Mouse (Mus musculus): ENCODE measurements around the gene Gse1. TPM values are rescaled to one million over a fixed set of nuclear protein-coding genes. Genes with fewer than 3 reads are reported as not detected.

Gse1 gene
- total RNA-seq, 1 experiment from 2014 or later: 16.6 TPM

DNA sequence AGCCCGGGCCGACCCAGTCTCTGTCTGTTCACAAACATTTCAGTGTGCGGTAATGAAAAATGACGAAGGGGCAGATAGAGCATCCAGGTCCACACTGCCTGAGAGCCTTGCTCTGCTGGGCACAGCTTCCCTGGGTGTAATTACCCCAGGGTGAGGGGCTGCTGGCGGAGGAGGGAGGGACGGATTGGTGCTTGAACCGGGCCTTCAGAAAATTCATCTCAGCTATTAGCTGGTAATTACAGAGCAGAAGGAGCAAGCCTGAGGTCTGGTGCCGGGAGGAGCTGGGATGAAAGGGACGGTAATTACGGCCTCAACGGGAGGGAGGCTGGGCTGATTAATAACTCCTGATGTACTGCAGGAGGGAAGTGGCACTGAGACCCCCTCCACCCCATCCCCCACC, 321.7 kb downstream of the Gse1 start:
- no peak for ATAC-seq (replicated peaks in 1 of 2; ENCODE audit: insufficient read depth in 1 of 2, low FRiP score in 2 of 2, low TSS enrichment in 1 of 2, low read depth in 1 of 2, poor library complexity in 2 of 2, severe bottlenecking in 2 of 2)

DNA sequence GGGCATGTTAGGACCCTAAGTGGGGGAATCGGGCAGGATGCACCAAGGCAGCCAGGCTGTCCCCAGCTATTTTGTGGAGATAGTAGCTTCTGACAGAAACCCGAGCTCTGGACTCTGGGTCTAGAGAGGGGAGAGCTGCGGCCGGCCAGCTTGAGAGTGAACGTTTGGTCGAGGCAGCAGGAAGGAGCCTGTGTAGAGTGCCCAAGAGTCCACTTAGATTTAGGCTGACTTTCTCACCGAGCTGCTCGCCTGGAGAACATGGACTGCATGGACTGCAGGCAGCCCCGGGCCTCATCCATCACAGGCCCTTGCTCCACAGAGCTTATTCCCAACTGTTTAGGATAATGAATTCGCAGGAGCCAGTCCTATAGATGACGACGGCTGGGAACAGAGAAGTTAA, 322.2 kb downstream of the Gse1 start:
- ATAC-seq (replicated peaks in 1 of 2; ENCODE audit: insufficient read depth in 1 of 2, low FRiP score in 2 of 2, low TSS enrichment in 1 of 2, low read depth in 1 of 2, poor library complexity in 2 of 2, severe bottlenecking in 2 of 2): no peak

DNA sequence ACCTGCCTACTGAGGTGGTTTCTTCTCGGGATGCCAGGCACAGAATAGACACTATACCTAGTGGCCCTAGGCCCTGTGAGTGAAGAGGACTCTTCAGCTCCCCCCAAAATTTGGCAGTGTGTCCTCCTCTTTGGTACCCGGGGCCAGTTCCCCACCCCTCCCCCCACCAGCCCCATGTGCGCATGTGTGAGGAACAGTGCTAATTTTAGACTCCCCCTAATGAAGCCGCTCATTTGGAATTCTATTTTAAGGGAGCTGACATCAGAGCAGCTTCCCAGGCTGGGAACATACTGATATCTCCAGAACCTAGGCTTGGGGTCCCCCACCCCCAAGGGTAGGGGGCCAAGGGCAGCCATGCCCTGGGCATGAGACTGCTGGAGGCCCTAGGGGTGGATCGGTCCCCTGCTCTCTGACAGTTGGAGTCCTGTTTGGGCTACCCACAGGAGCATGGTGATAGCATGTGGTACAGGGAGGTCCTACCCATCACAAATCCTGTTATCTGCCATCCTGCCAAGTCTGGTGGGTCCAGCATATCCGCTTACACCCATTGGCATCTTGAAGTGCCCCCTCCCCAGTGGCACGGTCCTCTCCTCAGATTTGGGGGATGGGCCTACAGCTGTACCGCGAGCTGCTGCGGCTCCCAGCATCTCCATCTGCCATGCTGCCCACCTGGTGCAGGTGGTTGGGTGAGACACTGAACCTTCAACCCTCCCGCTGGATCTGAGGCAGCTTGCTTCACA, 322.9 kb downstream of the Gse1 start:
- ATAC-seq (replicated peaks in 1 of 2; ENCODE audit: insufficient read depth in 1 of 2, low FRiP score in 2 of 2, low TSS enrichment in 1 of 2, low read depth in 1 of 2, poor library complexity in 2 of 2, severe bottlenecking in 2 of 2): no peak

DNA sequence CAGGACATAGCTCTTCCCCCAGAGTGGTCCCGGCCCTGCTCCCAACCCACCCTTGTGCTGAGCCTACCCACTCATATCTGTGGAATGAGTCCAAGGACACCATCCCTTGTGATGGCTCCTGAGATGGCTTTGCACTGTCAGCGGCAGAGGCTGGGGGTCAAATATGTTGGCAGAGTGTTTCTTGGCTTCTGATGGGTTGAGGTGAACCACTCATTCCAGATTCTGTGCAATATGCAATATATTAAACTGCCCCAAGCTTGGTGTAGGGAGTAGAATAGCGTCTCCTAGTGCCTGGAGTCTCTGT, 323.4 kb downstream of the Gse1 start:
- no peak for ATAC-seq (replicated peaks in 1 of 2; ENCODE audit: insufficient read depth in 1 of 2, low FRiP score in 2 of 2, low TSS enrichment in 1 of 2, low read depth in 1 of 2, poor library complexity in 2 of 2, severe bottlenecking in 2 of 2)

DNA sequence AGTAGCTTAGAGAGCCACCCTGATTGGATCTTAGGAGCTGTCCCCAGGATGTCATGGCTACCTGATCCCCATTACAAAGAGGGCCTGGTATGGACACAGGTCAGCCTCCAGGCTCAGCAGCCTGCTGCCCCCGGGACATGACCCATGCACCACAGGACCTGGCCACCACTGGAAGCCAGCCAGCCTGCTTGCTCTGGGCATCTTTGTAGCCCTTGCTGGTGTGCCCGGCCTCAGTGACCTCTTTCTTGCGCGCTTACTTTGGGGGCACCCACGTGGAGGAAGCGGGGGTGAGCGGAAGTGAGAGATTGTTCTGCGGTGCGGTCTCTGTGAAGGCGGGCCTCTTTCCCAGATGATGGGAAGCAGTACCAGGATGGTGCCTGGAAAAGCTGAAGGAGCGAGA, 324.3 kb downstream of the Gse1 start:
- ATAC-seq (replicated peaks in 1 of 2; ENCODE audit: insufficient read depth in 1 of 2, low FRiP score in 2 of 2, low TSS enrichment in 1 of 2, low read depth in 1 of 2, poor library complexity in 2 of 2, severe bottlenecking in 2 of 2): no peak

DNA sequence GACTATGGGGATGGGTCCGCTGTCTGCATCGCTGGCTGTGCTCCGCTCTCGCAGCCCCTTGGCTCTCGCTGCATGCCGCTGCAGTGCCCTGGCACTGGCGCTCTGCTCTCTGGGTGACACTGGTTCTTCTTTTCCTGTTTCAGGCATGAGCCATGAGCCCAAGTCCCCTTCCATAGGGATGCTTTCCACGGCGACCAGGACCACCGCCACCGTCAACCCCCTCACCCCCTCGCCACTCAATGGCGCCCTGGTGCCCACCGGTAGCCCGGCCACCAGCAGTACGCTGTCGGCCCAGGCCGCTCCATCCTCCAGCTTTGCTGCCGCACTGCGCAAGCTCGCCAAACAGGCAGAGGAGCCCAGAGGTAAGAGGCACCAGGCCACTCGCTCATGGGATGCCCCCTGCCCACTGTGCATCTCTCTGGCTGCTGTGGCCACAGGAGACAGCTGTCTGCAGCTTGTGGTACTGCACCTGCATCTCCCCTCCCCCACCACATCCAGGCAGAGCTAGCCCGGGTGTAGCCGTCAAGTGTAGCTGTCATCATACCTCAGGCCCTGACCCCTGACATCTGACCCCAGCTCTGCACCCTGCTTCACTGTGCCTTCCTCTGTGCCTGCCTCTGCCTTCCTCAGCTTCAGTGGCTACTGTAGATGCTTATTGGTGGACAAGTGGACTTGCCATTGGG, 325.3 kb downstream of the Gse1 start:
- ATAC-seq (replicated peaks in 1 of 2; ENCODE audit: insufficient read depth in 1 of 2, low FRiP score in 2 of 2, low TSS enrichment in 1 of 2, low read depth in 1 of 2, poor library complexity in 2 of 2, severe bottlenecking in 2 of 2): no peak

DNA sequence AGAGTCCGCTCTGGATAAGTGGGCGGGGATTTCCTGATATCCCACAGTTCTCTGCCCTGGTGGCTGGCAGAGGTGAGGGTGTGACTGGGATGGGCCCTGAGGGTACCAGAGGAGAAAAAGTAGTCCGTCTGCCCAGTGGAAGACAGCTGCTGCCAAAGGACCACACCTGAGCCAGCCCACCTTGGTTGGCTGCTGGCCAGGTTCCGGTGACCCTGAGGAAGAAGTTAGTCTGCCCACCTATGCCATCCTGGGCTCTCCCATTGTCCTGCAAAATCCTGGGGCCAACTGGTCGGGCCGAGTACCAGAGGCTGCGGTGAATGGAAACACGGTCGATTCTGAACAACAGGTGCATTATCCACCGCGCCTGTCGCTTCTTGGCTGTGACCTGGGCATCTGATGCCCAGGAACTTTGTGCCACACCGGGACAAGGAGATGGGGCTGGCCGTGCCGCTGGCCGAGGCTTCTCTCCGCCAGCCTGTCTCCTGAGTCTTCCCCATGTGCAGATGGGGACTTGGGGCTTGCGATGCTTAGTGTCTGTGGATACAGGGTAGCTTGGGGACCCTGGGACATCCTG, 326.3 kb downstream of the Gse1 start:
- ATAC-seq (replicated peaks in 1 of 2; ENCODE audit: insufficient read depth in 1 of 2, low FRiP score in 2 of 2, low TSS enrichment in 1 of 2, low read depth in 1 of 2, poor library complexity in 2 of 2, severe bottlenecking in 2 of 2): no peak

DNA sequence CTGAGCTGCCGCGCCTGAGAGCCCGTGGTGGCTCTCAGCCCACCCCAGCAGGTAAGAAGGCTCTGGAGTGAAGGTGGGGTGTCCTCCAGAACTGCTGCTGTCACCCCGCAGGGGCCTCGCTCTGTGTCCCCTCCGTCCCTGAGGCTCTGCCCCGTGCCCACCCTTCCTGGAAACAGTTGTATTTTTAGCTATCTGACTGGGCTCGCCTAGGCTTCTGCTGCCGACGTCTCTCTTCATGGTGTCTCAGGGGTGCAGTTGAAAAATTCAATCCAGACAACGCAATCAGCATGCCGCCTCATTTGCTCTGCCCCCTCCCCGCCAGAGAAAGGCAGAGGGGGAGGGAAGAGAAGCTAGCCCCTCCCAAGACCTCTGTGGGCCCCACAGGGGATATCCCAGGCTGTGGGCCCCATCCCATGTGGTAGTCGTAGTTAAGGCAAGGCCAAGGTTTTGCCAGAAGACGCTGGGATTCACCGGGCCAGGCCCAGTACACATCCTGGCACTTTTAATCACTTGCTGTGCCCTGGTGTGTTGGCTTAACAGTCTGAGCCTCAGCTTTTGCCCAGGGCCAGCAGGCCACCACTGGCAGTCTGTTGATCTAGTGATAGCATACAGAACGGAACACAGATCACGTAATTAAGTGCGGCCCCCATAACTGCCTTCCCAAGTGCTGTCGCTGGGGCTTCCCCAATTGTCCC, 328.1 kb downstream of the Gse1 start:
- no peak for ATAC-seq (replicated peaks in 1 of 2; ENCODE audit: insufficient read depth in 1 of 2, low FRiP score in 2 of 2, low TSS enrichment in 1 of 2, low read depth in 1 of 2, poor library complexity in 2 of 2, severe bottlenecking in 2 of 2)

DNA sequence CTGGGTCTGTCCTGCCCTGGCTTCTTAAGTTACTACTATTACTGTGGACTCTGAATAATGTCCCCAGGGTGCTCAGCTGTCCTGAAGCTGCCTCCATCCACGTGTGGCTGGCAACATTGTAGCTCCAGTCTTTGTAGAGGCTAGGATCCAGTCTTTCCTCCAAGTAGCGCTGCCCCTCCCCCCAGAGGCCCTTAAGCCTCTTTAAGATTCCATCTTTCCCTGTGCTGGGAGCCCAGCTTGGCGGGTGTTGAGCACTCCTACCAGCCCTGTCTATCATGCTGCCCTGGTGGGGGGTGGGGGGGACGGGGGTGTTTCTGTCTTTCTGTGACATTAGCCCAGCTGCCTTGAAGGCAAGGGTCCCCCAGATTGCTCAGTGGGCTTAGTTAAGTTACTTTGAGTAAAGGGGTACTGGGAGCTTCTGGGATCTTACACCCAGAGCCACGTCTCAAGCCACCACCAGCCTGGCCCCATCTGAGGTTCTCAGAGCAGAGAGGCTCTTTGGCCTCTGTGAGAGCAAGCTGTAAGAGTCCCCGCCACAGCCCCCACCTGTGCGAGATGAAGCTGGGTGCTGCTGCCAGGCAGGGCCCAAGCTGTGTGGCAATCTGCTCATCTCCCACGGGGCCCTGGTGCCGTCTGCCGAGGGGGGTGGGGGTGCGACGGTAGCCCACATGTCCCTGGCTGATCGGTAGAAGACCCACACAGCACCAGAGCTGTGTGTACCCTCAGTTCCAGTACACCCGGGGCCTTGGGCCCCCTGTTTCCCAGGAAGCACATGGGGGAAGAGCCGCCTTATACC, 329.1 kb downstream of the Gse1 start:
- no peak for ATAC-seq (replicated peaks in 1 of 2; ENCODE audit: insufficient read depth in 1 of 2, low FRiP score in 2 of 2, low TSS enrichment in 1 of 2, low read depth in 1 of 2, poor library complexity in 2 of 2, severe bottlenecking in 2 of 2)

DNA sequence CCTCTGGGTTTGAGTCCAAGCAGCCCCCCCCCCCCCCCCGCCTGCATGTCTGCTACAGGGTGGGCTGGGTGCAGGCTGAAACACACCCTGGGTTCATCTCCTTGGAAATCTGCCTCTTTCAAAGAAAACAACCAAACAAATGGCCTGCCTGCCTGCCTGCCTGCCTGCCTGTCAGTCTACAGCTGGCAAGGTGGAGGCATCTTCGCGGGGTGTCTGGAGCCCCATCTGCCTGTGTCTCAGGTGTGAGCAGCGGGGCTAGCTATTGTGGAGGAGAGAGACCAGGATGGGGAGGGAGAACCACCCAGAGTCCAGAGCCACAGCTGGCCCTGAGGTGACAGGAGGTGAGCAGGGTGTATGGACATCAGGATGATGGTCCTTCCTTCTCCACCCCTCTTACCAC, 329.9 kb downstream of the Gse1 start:
- ATAC-seq (replicated peaks in 1 of 2; ENCODE audit: insufficient read depth in 1 of 2, low FRiP score in 2 of 2, low TSS enrichment in 1 of 2, low read depth in 1 of 2, poor library complexity in 2 of 2, severe bottlenecking in 2 of 2): no peak

DNA sequence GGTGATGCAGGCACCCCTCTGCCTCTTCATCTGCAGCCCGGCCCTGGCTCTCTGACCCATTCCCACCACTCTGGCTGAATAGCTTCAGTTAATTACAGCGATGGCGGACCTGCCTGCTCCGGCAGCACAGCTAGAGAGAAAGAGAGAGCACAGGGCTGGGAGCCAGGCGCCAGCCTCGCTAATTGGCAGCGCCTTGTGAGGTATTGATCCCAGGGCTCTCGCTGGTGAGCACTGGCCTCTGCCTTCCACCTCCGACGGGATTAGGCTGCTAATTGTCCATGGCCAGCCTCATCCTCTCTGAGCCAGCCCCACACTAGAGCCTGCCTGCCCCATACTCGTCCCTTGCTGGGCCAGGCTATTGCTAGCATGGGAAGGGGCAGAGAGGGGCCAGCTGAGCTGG, 331.4 kb downstream of the Gse1 start:
- ATAC-seq (replicated peaks in 1 of 2; ENCODE audit: insufficient read depth in 1 of 2, low FRiP score in 2 of 2, low TSS enrichment in 1 of 2, low read depth in 1 of 2, poor library complexity in 2 of 2, severe bottlenecking in 2 of 2): no peak

DNA sequence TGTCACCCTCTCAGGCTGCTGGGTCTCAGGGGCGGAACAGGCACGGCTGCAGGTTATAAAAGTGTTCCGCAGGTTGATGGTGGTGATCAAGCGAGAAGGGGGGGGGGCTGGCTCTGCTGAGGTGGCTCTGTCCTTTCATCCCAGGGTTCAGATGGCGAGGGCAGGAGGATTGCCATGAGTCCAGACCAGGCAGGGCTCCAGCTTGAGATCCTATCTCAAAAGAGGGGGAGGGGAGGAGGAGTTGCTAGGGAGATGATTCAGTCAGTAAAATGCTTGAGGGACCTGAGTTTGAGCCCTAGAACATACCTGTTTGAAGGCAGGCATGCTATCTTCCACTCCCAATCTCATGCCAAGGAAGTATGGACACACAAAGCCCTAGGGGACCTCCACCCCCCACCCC, 332.3 kb downstream of the Gse1 start:
- ATAC-seq (replicated peaks in 1 of 2; ENCODE audit: insufficient read depth in 1 of 2, low FRiP score in 2 of 2, low TSS enrichment in 1 of 2, low read depth in 1 of 2, poor library complexity in 2 of 2, severe bottlenecking in 2 of 2): no peak

DNA sequence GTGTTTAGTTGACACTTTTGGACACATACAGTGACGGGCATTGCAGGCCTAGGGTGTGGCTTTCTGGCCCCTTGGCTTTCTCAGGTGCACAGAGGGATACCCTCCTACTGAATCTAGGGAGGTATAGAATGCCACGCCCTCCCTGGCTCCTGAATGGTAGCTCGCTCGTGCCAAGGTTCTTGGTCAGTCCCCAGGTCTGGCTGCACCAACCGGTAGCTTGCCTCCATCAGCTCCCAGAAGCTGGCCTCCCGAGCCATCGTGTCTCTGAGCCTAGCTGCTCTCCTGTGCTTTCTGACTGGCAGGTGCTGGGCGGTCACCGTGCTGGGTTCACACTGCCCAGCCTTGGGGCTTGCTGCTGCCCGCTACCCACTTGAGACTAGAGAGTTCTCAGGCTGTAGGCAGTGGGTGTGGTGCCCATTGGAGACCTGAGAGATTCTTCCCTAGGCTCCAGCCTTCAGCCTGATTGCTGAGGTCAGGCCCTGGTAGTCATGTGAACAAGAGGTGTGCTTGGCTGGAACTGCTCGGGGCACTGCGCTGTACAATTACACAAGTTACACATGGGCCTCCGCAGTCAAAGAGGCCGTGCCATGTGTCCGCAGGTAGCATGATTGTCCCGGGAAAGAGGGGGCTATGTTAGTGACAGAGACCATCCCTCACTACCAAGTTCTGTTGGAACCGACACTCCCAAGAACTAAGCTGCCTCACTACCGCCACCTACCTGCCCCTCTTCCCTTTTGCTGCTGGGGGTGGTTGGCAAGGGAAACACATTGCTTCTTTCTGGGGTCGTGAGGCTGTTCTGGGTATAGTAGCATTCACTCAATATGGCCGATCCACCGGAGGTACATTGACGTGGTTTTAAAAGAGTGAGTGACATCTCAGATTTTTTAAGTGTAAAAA, 333.5 kb downstream of the Gse1 start:
- ATAC-seq (replicated peaks in 1 of 2; ENCODE audit: insufficient read depth in 1 of 2, low FRiP score in 2 of 2, low TSS enrichment in 1 of 2, low read depth in 1 of 2, poor library complexity in 2 of 2, severe bottlenecking in 2 of 2): no peak

DNA sequence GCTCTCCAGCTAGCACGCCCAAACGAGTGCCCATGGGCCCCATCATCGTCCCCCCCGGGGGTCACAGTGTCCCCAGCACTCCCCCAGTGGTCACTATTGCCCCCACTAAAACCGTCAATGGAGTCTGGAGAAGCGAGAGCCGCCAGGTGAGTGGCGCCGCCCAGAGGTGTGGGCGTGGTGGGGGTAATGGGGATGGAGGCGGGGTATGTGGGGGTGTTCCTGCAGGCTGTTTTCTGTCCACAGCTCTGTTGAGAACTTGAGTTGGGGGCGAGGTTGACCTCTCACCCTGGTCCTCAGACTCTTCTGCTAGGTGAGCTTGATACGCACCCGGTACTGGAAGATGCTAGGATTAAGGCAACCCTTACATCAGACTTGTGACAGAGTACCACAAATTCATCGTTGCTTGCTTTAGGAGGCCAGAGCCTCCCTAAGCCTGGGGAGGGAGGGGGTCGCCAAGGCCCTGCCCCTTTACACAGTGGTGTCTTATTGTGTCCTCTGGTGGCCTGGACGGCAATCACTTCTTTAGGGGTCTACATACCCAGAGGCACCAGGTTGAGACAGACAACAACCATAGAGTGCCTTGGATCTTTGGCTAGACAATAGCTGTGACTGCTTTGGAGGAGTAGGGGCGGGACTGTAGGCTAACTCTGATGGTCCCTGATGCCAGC, 334.6 kb downstream of the Gse1 start:
- no peak for ATAC-seq (replicated peaks in 1 of 2; ENCODE audit: insufficient read depth in 1 of 2, low FRiP score in 2 of 2, low TSS enrichment in 1 of 2, low read depth in 1 of 2, poor library complexity in 2 of 2, severe bottlenecking in 2 of 2)

DNA sequence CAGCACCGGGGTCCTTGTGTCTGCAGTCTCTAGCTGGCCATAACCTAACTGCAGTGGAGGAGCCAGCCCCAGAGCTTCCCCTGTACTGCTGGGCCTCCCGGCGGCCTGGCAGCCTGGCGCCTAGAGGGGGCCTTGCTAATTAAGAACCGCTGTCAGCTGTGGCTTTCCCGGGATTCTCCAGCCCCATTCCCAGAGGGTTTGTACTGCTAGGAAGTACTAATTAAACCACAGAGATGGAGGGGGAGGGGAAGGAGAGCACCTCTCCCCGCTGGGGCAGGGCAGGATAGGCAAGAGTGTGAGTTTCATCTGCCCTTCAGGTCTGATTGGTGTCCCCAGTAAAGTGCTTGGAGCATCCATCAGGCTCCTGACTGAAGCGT, 335.1 kb downstream of the Gse1 start:
- ATAC-seq (replicated peaks in 1 of 2; ENCODE audit: insufficient read depth in 1 of 2, low FRiP score in 2 of 2, low TSS enrichment in 1 of 2, low read depth in 1 of 2, poor library complexity in 2 of 2, severe bottlenecking in 2 of 2): no peak

Data from hematopoietic stem cell, adult 5-6 weeks (primary cell).